Mouse (Mus musculus): ENCODE results near the gene Uhmk1. TPM values are rescaled to one million over a fixed set of nuclear protein-coding genes. Genes with fewer than 3 reads are reported as not detected.

The Uhmk1 gene
- total RNA-seq, 1 experiment: 18.8 TPM

DNA sequence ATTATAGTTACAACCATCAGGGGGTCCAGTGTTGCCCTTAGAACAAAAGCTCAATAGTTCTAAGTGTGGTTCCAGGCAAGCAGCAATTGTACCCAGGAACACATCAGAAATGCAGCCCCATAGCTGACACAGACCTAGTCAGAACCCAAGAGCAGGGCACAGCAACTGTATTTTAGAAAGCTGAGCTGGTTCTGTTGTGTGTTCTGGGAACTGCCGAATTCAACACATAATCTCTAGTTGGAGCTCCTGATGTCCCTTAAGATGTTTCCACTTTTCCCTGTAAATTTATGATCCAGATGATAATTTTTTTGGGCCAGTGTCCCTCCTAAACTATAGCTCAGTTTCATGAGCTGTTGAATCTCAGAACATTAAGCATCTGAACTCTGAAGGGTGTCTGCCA, 23.3 kb downstream of the Uhmk1 start:
- DNase-seq (ENCODE audit: low read depth, low spot score): no peak
- peaks cover 2% of the 10 kb centered on the region for H3K36me3 ChIP-seq (ENCODE audit: control insufficient read depth, insufficient read depth, low read length, poor library complexity, severe bottlenecking)
- TF ChIP-seq ZNF384 (IDR thresholded peaks at IDR 0.05; ENCODE audit: low read depth, low read length) (no peak), CHD2 (IDR thresholded peaks at IDR 0.05; ENCODE audit: low read depth, low read length) (no peak), ZC3H11A (IDR thresholded peaks at IDR 0.05; ENCODE audit: borderline replicate concordance, low read depth, low read length) (no peak), HCFC1 (IDR thresholded peaks at IDR 0.05; ENCODE audit: borderline replicate concordance, insufficient read depth, low read length) (no peak), MAFK (IDR thresholded peaks at IDR 0.05; ENCODE audit: insufficient read depth, low read depth, low read length) (no peak)

DNA sequence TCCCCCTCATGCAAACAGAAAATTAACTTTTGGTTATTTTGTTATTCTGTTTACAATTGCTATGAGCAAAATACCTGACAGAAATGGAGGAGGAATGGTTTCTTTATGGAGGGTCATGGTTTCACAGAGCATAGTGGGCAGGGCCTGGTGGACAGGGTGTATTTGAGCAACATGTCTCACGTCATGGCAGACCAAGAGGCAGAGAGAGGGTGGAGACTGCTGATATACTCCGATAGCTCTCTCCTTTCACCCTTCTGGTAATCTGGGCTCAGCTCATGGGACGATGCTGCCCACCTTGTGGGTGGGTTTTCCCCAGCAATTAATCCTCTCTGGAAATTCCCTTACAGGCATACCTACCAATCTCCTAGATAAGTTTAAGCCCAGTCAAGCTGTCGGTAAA, 25.0 kb downstream of the Uhmk1 start:
- H3K36me3 ChIP-seq (ENCODE audit: control insufficient read depth, insufficient read depth, low read length, poor library complexity, severe bottlenecking): no peaks in the 10 kb centered on the region; the same call in 1 of the 2 replicates
- in situ Hi-C loops (cut with MboI; ENCODE audit: low sequenced_read_pairs in 2 of 2, unreplicated experiment in 2 of 2): no loop called here
- no peak overlapping the region for H3K27ac ChIP-seq (ENCODE audit: insufficient read depth, low read depth, low read length, poor library complexity, severe bottlenecking)
- TF ChIP-seq HCFC1 (IDR thresholded peaks at IDR 0.05; ENCODE audit: borderline replicate concordance, insufficient read depth, low read length): no peak
- TF ChIP-seq MAFK (IDR thresholded peaks at IDR 0.05; ENCODE audit: insufficient read depth, low read depth, low read length): no peak
- no peak for TF ChIP-seq ZC3H11A (IDR thresholded peaks at IDR 0.05; ENCODE audit: borderline replicate concordance, low read depth, low read length)
- TF ChIP-seq CHD2 (IDR thresholded peaks at IDR 0.05; ENCODE audit: low read depth, low read length): no peak
- no peaks in the 10 kb centered on the region for H3K4me1 ChIP-seq (ENCODE audit: control insufficient read depth in 2 of 2, insufficient read depth in 2 of 2, low read length in 2 of 2, poor library complexity in 1 of 2)
- H3K9me3 ChIP-seq (ENCODE audit: control insufficient read depth, insufficient read depth, low read depth, low read length): no peaks in the 10 kb centered on the region
- DNase-seq (ENCODE audit: low read depth, low spot score): no peak
- H3K9ac ChIP-seq (ENCODE audit: insufficient read depth, low read depth, low read length, poor library complexity, severe bottlenecking): no peak overlapping the region
- H3K4me3 ChIP-seq (ENCODE audit: insufficient read depth in 1 of 2, low read depth in 1 of 2, low read length in 2 of 2, poor library complexity in 1 of 2, severe bottlenecking in 1 of 2): no peak overlapping the region

More for the DNA sequence above, 23.3 kb downstream of the Uhmk1 start:
- H3K4me3 ChIP-seq (ENCODE audit: insufficient read depth in 1 of 2, low read depth in 1 of 2, low read length in 2 of 2, poor library complexity in 1 of 2, severe bottlenecking in 1 of 2): no peak overlapping the region
- no peak overlapping the region for H3K9ac ChIP-seq (ENCODE audit: insufficient read depth, low read depth, low read length, poor library complexity, severe bottlenecking)
- no peaks in the 10 kb centered on the region for H3K4me1 ChIP-seq (ENCODE audit: control insufficient read depth in 2 of 2, insufficient read depth in 2 of 2, low read length in 2 of 2, poor library complexity in 1 of 2)
- no peak overlapping the region for H3K27ac ChIP-seq (ENCODE audit: insufficient read depth, low read depth, low read length, poor library complexity, severe bottlenecking)
- H3K9me3 ChIP-seq (ENCODE audit: control insufficient read depth, insufficient read depth, low read depth, low read length): no peaks in the 10 kb centered on the region
- in situ Hi-C loops (cut with MboI; ENCODE audit: low sequenced_read_pairs in 2 of 2, unreplicated experiment in 2 of 2): no loop called here

DNA sequence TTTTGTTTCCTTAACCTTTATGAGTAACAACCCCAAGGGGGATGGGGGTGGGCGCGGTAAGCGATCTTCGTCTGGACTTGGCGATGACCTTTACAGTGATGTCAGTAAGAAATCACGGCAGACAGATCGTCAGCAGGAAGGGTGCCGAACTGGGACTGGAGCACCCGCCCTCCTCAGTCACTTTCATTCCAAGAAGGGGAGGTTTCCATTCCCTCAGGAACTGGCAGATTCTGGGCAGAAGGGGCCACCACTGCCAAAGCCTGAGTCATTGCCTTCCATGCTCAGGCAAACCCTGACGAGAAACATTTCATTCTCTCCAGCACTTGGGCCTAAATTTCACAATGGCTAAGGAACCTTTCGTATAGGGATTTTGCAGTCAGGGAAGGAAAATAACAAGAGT, 26.6 kb downstream of the Uhmk1 start:
- no peak overlapping the region for H3K27ac ChIP-seq (ENCODE audit: insufficient read depth, low read depth, low read length, poor library complexity, severe bottlenecking)
- H3K9ac ChIP-seq (ENCODE audit: insufficient read depth, low read depth, low read length, poor library complexity, severe bottlenecking): no peak overlapping the region
- no peak overlapping the region for H3K4me3 ChIP-seq (ENCODE audit: insufficient read depth in 1 of 2, low read depth in 1 of 2, low read length in 2 of 2, poor library complexity in 1 of 2, severe bottlenecking in 1 of 2)
- H3K9me3 ChIP-seq (ENCODE audit: control insufficient read depth, insufficient read depth, low read depth, low read length): no peaks in the 10 kb centered on the region
- no peak for TF ChIP-seq MAFK (IDR thresholded peaks at IDR 0.05; ENCODE audit: insufficient read depth, low read depth, low read length)
- TF ChIP-seq ZC3H11A (IDR thresholded peaks at IDR 0.05; ENCODE audit: borderline replicate concordance, low read depth, low read length): no peak
- TF ChIP-seq HCFC1 (IDR thresholded peaks at IDR 0.05; ENCODE audit: borderline replicate concordance, insufficient read depth, low read length): no peak
- no peak for TF ChIP-seq CHD2 (IDR thresholded peaks at IDR 0.05; ENCODE audit: low read depth, low read length)
- no peak for TF ChIP-seq ZNF384 (IDR thresholded peaks at IDR 0.05; ENCODE audit: low read depth, low read length)
- H3K36me3 ChIP-seq (ENCODE audit: control insufficient read depth, insufficient read depth, low read length, poor library complexity, severe bottlenecking): no peaks in the 10 kb centered on the region
- DNase-seq (ENCODE audit: low read depth, low spot score): no peak
- no peaks in the 10 kb centered on the region for H3K4me1 ChIP-seq (ENCODE audit: control insufficient read depth in 2 of 2, insufficient read depth in 2 of 2, low read length in 2 of 2, poor library complexity in 1 of 2)
- in situ Hi-C loops (cut with MboI; ENCODE audit: low sequenced_read_pairs in 2 of 2, unreplicated experiment in 2 of 2): no loop called here

DNA sequence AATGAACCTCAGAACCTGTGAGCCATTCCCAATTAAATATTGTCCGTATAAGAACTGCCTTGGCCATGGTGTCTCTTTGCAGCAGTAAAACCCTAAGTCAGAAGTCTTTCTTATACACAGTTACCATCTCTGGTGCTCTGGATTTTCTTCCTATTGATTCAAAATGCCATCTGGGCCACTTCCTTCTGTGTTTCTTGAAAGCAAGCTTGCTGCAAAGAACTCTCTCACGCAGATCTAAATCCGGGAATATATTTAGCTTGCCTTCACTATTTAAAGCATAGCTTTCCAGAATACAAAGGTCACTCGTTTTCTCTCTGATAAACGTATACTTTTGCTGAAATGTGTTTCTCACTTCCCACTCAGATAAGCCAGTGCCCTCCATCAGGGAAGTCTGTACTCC, 28.7 kb downstream of the Uhmk1 start:
- H3K4me3 ChIP-seq (ENCODE audit: insufficient read depth in 1 of 2, low read depth in 1 of 2, low read length in 2 of 2, poor library complexity in 1 of 2, severe bottlenecking in 1 of 2): no peak overlapping the region
- H3K9ac ChIP-seq (ENCODE audit: insufficient read depth, low read depth, low read length, poor library complexity, severe bottlenecking): no peak overlapping the region
- in situ Hi-C loops (cut with MboI; ENCODE audit: low sequenced_read_pairs in 2 of 2, unreplicated experiment in 2 of 2): no loop called here
- no peaks in the 10 kb centered on the region for H3K4me1 ChIP-seq (ENCODE audit: control insufficient read depth in 2 of 2, insufficient read depth in 2 of 2, low read length in 2 of 2, poor library complexity in 1 of 2)
- DNase-seq (ENCODE audit: low read depth, low spot score): no peak
- no peaks in the 10 kb centered on the region for H3K36me3 ChIP-seq (ENCODE audit: control insufficient read depth, insufficient read depth, low read length, poor library complexity, severe bottlenecking)
- no peak for TF ChIP-seq MAFK (IDR thresholded peaks at IDR 0.05; ENCODE audit: insufficient read depth, low read depth, low read length)
- TF ChIP-seq ZNF384 (IDR thresholded peaks at IDR 0.05; ENCODE audit: low read depth, low read length): no peak
- TF ChIP-seq CHD2 (IDR thresholded peaks at IDR 0.05; ENCODE audit: low read depth, low read length): no peak
- TF ChIP-seq ZC3H11A (IDR thresholded peaks at IDR 0.05; ENCODE audit: borderline replicate concordance, low read depth, low read length): no peak
- TF ChIP-seq HCFC1 (IDR thresholded peaks at IDR 0.05; ENCODE audit: borderline replicate concordance, insufficient read depth, low read length): no peak
- no peaks in the 10 kb centered on the region for H3K9me3 ChIP-seq (ENCODE audit: control insufficient read depth, insufficient read depth, low read depth, low read length)
- no peak overlapping the region for H3K27ac ChIP-seq (ENCODE audit: insufficient read depth, low read depth, low read length, poor library complexity, severe bottlenecking)

DNA sequence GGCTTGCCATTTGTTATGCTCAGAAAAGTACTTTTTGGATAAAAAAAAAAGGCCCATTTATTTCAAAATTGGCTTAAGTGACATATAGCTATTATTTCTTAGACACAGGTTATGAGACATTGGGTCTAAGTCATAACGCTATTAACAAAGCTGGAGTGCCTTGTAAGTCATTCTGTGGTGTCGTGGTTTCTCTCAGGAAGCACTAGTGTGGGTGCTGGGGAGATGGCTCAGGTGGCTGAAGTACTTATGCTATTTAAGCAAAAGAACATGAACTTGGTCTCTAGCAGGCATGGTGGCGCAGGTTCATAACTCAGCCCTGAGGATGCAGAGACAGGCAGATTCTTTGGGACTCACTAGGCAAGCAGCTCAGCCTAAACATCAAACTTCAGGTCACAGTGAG, 30.1 kb downstream of the Uhmk1 start:
- DNase-seq (ENCODE audit: low read depth, low spot score): no peak
- Histone ChIP-seq H3K4me1 (ENCODE audit: control insufficient read depth in 2 of 2, insufficient read depth in 2 of 2, low read length in 2 of 2, poor library complexity in 1 of 2) (no peaks in the 10 kb centered on the region), H3K9me3 (ENCODE audit: control insufficient read depth, insufficient read depth, low read depth, low read length) (no peaks in the 10 kb centered on the region), H3K9ac (ENCODE audit: insufficient read depth, low read depth, low read length, poor library complexity, severe bottlenecking) (no peak overlapping the region), H3K27ac (ENCODE audit: insufficient read depth, low read depth, low read length, poor library complexity, severe bottlenecking) (no peak overlapping the region), H3K4me3 (ENCODE audit: insufficient read depth in 1 of 2, low read depth in 1 of 2, low read length in 2 of 2, poor library complexity in 1 of 2, severe bottlenecking in 1 of 2) (no peak overlapping the region), H3K36me3 (ENCODE audit: control insufficient read depth, insufficient read depth, low read length, poor library complexity, severe bottlenecking) (no peaks in the 10 kb centered on the region)
- in situ Hi-C loops (cut with MboI; ENCODE audit: low sequenced_read_pairs in 2 of 2, unreplicated experiment in 2 of 2): no loop called here
- TF ChIP-seq HCFC1 (IDR thresholded peaks at IDR 0.05; ENCODE audit: borderline replicate concordance, insufficient read depth, low read length) (no peak), ZC3H11A (IDR thresholded peaks at IDR 0.05; ENCODE audit: borderline replicate concordance, low read depth, low read length) (no peak), CHD2 (IDR thresholded peaks at IDR 0.05; ENCODE audit: low read depth, low read length) (no peak), MAFK (IDR thresholded peaks at IDR 0.05; ENCODE audit: insufficient read depth, low read depth, low read length) (no peak), ZNF384 (IDR thresholded peaks at IDR 0.05; ENCODE audit: low read depth, low read length) (no peak)
